Mouse (Mus musculus): ENCODE results near the gene Gm9936.
"Not testable (repeated sequence)": the region's sequence is repeated elsewhere in the genome, so short reads cannot be mapped to it uniquely, and the experiment has no call there.

Gm9936 gene

DNA sequence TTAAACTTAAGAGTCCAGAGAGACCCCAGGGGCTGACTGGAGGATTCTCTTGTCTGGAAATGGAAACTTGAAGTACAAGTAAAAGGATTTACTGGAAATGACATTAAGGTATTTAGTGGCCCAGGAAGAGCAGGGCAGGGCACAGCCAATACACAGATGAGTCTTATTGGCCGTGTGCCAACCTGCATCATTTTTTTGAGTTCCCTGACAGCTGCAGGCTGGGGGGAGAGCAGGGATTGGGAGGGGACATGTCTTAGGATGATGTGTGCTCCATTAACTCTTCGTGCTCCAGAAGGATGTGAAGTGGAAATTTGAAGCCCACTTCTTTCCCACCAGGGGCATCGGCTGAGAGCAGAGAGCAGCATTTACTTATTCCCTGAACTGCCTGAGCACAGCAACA, 16.3 kb downstream of the Gm9936 start:
- in situ Hi-C loops (cut with MboI, MseI): not testable (repeated sequence)

DNA sequence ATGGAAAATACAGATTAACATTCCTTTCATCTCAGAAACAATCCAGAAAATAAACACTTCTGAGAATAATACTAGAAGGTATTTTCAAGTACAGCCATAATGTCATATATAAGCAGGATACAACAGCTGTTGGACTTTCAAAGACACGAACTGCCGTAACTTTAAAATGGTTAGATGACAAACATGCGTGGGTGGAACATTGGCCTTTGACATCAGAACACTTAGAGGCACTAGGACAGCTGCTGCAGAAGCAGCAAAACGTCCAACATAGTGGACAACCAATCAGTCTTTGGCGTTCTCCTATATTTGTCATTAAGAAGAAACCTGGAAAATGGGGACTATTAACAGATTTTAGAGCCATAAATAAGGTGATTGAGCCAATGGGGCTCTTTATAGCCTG, 18.0 kb downstream of the Gm9936 start:
- in situ Hi-C loops (cut with MboI, MseI): not testable (repeated sequence)

DNA sequence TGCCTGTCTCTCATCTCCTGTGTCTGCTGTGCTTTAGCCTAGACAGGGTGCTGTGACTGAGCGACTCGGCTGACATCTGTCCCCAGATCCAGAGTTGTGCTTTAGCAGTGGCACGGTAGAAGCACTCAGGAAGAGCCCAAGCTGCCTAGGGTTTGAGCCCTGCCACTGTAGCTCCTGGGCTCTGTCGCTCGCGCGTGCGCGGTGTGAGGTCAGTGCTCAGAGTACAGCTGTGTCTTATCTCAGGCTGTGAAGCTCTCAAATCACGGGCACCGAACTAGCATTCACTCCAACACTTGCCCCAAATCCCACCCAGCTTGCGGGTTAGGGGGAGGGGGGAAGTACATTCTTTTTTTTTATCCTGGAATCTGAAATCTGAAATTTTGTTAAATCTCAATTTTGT, 21.6 kb downstream of the Gm9936 start:
- in situ Hi-C loops (cut with MboI, MseI): no loop called here

DNA sequence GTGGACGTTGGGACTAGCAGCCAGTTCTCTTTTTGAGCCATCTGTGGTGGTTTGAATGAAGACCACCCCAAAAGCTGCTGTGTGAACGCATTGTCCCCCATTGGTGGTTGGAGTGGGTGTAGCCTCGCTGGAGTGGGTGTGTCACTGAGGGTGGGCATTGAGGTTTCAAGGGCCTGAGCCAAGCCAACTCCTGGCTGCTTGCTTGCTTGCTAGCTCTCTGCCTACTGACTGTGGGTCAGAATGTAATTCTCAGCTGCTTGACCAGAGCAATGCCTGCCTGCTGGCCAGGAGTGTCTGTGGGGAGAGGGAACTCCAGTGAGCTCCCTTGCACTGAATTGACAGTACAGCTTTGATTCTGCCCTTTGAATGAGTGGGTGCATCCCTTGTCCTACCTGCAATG, 28.7 kb downstream of the Gm9936 start:
- in situ Hi-C loops (cut with MboI, MseI): no loop called here

DNA sequence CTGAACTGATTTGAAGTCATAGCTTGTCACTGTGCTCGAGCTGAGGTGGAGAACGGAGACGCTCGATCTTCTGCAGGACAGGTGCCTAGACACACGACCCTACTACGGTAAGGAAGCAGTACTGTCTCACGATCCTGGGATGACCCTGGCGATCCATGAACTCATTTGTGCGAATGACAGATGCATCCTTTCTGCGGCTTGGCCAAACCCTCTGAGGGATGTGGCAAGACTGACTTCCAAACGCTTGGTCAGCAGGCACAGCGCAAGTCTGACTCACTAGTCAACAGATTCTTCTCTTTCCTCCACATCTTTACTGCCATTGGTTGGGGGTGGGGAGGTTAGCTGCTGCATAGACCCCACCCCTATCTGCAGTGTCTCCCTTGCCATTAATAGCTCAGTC, 31.1 kb downstream of the Gm9936 start:
- in situ Hi-C loops (cut with MboI, MseI): no loop called here

DNA sequence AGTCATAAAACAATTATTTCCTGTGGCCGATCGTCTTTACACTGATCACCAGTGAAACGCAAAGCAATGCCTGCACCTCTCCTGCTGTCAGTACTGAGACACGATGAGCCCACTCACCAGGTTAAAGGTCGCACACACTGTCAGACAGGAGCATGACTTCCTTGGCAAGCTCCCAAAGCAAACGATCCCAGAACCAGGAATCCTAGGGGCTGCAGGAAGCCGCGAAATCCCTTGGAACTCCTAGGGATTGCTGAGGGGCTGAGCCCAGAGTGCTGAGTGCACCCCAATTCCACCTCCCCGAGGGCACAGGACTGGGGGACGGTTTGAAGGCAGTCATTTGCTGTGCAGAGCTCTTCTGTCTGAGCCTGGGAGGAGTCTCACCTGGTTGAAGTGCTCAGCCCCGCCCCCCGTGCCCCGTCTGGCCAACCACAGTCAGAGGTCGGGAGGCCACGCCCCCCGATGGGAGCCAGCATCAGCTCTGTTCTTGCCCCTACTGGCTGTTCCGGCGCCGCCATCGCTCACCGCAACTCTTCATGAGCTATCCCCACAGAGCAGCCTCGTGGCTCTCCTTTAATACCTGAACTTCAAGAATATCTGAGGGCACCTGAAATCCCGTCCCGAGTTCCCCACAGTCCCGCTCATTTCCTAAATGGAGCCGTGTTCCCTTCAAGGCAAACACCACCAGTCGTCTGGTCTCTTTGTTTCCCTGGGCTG, 32.3 kb downstream of the Gm9936 start:
- in situ Hi-C loops (cut with MboI, MseI): no loop called here

DNA sequence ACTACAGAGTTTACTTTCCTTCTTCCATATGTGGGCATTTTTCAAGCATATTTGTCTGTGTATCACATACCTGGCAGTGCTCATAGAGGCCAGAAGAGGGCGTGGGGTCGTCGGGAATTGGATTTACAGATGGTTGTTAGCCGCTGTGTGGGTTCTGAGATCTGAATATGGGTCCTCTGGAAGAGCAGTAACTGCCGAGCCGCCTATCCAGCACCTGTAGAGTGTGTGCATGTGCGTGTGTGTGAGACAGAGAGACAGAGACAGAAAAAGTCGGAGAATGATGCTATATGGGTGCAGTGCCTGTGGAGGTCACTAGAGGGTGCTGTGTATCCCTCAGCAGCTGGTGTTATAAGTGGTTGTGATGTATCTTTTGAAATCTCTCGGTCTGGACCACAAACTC, 34.3 kb downstream of the Gm9936 start:
- in situ Hi-C loops (cut with MboI, MseI): no loop called here

DNA sequence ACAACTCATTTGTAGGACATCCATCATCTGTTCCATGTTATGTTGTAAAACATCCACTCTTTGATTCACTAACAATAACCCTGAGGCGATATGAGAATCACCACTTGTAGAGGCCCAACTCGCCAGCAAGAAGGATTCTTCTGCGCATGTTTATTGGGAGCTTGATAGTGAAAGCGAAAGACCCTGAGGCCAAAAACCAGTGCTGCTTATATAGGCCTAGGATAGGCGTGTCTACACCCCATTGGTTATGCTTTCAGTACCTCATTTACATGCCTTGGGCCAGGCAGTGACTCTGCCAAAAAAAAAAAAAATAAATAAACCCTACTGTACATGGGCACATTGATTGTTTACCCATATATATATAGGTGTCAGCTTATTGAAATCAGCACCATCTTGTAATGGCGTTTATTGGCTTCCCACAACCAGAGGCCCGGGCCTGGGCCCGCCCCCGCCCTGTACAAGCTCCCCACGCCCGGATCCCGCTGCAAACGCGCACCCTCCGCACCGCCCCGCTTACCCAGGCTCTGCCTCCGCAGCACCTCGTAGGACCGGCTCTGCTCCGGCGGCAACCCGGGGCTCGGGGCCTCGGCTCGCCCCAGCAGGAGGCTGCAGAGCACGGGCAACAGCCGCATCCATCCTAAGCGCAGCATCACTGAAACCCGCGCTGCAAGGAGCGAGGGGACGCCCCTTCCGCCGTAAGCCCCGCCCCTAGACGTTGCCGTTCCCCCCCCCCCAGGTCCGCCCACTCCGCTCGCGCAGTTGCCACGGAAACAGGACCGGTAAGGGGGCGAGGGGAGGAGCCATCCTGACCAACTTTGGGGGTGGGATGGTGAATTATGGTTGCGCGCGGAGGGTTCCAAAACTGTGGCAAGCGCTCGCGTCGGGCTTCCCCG, 35.4 kb downstream of the Gm9936 start, which contains the start of gene 1500011B03Rik:
Gene 1500011B03Rik (minus strand): TSS at position 673 of the 893 bp plus-strand sequence.
- in situ Hi-C loops (cut with MboI, MseI): no loop called here

DNA sequence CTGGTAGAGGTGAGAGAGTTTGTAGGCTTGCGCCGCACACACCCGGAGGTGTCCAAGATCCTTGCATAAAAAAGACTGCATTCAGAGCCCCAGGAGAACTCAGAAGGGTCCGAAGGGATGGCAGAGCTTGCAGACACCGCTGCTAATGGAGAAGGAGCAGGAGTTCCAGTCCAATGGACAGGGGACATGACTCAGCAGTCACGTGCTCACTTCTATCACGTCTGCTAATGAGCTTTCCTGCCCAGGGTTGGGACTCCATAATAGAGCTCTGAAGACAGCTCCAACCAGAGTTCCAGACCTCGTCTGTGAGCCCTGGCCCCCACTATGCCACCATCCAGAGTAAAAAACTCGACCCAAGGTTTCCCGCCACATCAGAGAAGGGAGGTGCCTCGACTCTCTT, 40.4 kb downstream of the Gm9936 start:
- in situ Hi-C loops (cut with MboI, MseI): no loop called here

DNA sequence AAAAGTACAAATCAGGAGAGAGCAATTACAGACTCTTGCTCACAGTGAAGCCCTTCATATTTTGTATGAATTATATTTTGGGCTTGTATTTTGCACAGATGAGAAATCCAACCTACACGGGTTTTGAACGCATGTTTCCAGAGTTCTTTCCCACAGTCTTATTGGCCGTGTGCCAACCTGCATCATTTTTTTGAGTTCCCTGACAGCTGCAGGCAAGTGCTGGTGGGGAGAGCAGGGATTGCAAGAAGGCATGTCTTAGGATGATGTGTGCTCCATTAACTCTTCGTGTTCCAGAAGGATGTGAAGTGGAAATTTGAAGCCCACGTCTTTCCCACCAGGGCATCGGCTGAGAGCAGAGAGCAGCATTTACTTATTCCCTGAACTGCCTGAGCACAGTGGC, 41.9 kb downstream of the Gm9936 start:
- in situ Hi-C loops (cut with MboI, MseI): no loop called here

DNA sequence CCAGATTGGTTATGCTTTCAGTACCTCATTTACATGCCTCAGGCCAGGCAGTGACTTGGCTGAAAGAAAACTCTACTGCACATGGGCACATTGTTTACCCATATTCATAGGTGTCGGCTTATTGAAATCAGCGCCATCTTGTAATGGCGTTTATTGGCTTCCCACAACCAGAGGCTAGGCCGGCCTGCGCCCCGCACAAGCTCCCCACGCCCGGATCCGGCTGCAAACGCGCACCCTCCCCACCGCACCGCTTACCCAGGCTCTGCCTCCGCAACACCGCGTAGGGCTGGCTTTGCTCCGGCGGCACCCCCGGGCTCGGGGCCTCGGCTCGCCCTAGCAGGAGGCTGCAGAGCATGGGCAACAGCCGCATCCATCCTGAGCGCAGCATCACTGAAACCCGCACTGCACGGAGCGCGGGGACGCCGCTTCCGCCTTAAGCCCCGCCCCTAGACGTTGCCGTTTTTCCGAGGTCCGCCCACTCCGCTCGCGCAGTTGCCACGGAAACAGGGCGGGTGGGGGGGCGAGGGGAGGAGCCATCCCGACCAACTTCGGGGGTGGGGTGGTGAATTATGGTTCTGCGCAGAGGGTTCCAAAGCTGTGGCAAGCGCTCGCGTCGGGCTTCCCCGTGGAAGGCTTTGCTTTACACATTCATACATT, 44.8 kb downstream of the Gm9936 start:
- in situ Hi-C loops (cut with MboI, MseI): no loop called here

DNA sequence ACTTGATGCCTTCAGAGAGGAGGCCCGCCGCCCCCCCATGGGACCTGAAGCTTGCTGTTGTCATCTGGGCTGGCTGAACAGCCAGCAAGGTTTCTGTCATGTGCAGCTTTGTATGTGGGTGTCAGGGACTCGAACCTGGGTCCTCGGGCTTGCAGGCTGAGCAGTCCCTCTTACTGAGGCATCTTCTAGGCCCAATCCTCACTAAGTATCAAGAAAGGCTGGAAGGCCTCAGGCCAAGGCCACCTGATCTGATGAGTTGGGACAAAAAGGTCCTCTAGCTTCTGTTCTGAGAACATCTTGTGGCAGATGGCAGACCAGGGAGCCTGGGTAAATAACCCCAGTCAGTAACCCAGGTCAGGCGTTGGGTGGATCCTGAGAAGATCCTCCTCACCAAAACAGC, 48.7 kb downstream of the Gm9936 start:
- in situ Hi-C loops (cut with MboI, MseI): no loop called here

DNA sequence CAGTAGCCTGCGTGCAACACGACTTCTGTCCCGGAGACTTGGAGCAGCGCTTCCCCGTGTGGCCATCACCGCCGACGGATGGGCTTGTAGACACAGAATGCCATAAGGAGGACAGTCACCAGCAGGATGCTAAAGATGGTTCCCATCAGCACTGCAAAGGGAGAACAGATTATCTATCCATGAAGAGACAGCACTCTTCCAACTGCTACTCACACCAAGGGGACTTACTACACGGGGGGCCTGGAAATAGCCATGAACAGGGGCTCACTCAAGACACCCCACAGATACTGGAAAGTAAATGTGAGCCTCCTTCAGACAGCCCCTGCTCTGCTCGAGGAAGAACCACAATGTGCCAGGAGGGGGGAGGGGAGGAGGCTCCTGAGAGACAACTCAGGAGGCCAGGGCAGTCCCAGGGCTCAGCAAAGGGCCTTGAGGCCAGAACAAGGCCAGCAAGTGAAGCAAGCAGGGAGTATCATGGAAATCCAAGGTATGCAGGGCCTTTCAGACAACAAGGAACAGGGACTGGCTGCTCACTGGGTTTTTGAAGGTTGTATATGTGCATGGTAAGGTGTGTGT, 49.2 kb downstream of the Gm9936 start:
- in situ Hi-C loops (cut with MboI, MseI): no loop called here

DNA sequence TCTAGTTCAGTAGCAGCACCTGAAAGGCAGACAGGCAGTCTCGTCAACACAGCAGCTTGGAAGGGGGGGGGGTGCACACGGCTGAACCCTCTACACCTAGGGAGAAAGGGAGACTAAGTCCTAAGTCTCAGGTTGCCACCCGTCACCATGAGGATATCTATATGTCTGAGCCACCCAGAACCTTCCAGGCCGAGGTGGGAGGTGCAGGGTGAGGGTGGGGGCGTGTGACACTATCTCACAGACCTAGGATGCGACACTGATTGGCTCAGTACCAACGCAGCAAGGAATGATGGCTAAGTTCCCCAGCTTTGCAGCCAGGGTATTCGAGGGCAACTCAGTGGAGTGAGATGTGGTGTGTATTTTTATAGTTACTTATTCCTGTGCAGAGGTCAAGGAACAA, 50.1 kb downstream of the Gm9936 start:
- in situ Hi-C loops (cut with MboI, MseI): no loop called here

DNA sequence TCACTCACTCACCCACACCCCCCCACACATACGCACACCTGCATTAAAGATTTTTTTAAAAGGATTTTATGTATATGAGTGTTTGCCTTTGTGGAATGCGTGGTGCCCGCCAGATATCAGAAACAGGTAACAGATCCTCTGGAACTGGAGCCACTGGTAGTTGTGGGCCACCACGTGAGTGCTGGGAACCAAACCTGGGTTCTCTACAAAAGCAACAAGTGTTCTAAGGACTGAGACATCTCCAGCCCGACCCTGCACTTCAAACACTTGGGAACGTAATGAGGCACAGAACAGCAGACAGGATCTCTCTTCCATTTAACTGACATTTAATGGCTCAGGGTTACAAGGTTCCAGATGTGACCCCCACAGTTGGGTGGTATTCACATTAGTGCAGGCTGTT, 50.6 kb downstream of the Gm9936 start:
- in situ Hi-C loops (cut with MboI, MseI): no loop called here

DNA sequence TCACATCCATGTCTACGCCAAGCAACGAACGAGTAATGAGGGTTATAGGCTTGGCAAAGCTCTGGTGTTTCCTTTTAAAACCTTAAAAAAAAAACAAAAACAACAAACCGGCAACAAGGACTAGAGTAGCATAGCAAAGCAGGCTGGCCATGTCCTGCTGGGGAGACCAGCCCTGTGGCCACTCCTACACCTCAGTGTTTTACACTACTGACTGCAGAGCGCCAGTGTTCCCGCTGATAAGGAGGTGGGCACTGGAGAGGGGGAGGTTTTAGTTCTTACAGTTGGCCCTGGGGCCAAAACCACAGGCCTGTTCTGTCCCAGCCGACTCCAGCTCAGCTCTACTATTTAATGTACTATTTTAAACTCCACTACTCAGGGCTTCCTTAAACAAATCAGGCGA, 51.0 kb downstream of the Gm9936 start:
- in situ Hi-C loops (cut with MboI, MseI): no loop called here

DNA sequence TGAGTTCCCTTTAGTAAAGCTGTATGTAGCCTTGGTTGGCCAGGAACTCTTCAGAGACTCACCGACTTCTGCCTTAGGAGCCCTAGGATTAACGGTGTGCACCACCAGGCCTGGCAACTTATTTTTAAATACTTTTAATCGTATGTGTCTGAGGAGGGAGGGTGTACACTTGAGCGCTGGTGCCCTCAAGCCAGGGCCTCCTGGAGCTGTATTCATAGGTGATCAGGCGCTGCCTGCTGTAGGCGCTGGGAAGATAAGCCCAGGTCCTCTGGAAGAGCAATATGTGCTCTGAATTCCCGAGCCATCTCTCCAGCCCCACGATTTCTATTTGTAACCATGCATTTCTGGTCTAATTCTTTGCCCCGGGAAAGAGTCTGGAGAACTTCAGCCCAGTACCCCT, 51.4 kb downstream of the Gm9936 start:
- in situ Hi-C loops (cut with MboI, MseI): no loop called here

DNA sequence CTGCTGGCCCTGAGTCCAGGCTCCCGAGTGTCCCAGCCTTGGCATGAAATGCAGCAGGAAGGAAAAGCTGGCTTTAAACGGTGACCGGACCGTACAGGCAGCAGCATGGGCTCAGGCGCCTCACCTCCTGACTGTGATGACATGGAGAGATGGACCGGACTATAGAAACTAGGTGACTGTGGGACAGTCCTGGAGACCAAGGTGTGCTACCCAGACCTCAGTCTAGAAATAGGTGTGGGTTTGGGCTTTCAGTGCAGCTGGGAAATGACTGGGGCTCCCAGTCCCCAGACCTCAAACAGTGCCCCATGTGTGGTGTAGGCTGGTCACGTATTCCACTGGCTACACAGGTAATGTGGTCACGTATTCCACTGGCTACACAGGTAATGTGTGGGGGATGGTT, 51.8 kb downstream of the Gm9936 start:
- in situ Hi-C loops (cut with MboI, MseI): no loop called here
